Mouse (Mus musculus) thymus, postnatal 14 days (tissue): ENCODE data around the gene Dgki.

ENCODE experiments used
- DNase-seq: peaks from one replicate; pipeline ENCODE4 v3.0.0; 2021

The Dgki gene

GRCm38 (mm10) chr6:36998942-36999341 lies 301.0 kb downstream of the Dgki start:
- no peak for DNase-seq

GRCm38 (mm10) chr6:36994329-36994728 lies 305.7 kb downstream of the Dgki start:
- no peak for DNase-seq

- no peak for DNase-seq
Observed at GRCm38 (mm10) chr6:36990186-36990585, 309.8 kb downstream of the Dgki start.

GRCm38 (mm10) chr6:36988800-36989199 lies 311.2 kb downstream of the Dgki start:
- DNase-seq: no peak

- DNase-seq: no peak
Observed at GRCm38 (mm10) chr6:36981646-36982045, 318.3 kb downstream of the Dgki start.

- DNase-seq: no peak
Observed at GRCm38 (mm10) chr6:36980475-36980874, 319.5 kb downstream of the Dgki start.

- DNase-seq: no peak
Observed at GRCm38 (mm10) chr6:36978176-36978575, 321.8 kb downstream of the Dgki start.

GRCm38 (mm10) chr6:36973096-36973495 lies 326.9 kb downstream of the Dgki start:
- DNase-seq: no peak

- DNase-seq: no peak
Observed at GRCm38 (mm10) chr6:36972494-36972893, 327.5 kb downstream of the Dgki start.

GRCm38 (mm10) chr6:36969249-36969885 lies 330.6 kb downstream of the Dgki start:
- DNase-seq: no peak

- no peak for DNase-seq
Observed at GRCm38 (mm10) chr6:36960658-36961057, 339.3 kb downstream of the Dgki start.

- DNase-seq: no peak
Observed at GRCm38 (mm10) chr6:36955293-36955692, 344.7 kb downstream of the Dgki start.

- DNase-seq: no peak
Observed at GRCm38 (mm10) chr6:36950648-36951047, 349.3 kb downstream of the Dgki start.

- DNase-seq: no peak
Observed at GRCm38 (mm10) chr6:36947861-36948260, 352.1 kb downstream of the Dgki start.

GRCm38 (mm10) chr6:36937527-36937926 lies 362.5 kb downstream of the Dgki start:
- DNase-seq: no peak

GRCm38 (mm10) chr6:36936816-36937215 lies 363.2 kb downstream of the Dgki start:
- no peak for DNase-seq

- DNase-seq: no peak
Observed at GRCm38 (mm10) chr6:36931473-36931872, 368.5 kb downstream of the Dgki start.

GRCm38 (mm10) chr6:36929781-36930180 lies 370.2 kb downstream of the Dgki start:
- no peak for DNase-seq

- no peak for DNase-seq
Observed at GRCm38 (mm10) chr6:36926455-36926854, 373.5 kb downstream of the Dgki start.

GRCm38 (mm10) chr6:36922006-36922405 lies 378.0 kb downstream of the Dgki start:
- DNase-seq: no peak

- DNase-seq: no peak
Observed at GRCm38 (mm10) chr6:36911586-36911985, 388.4 kb downstream of the Dgki start.

- DNase-seq: no peak
Observed at GRCm38 (mm10) chr6:36907191-36907590, 392.8 kb downstream of the Dgki start.

- DNase-seq: no peak
Observed at GRCm38 (mm10) chr6:36905965-36906364, 394.0 kb downstream of the Dgki start.

GRCm38 (mm10) chr6:36904911-36905310 lies 395.1 kb downstream of the Dgki start:
- DNase-seq: no peak

GRCm38 (mm10) chr6:36903821-36904220 lies 396.2 kb downstream of the Dgki start:
- no peak for DNase-seq
